Comparison of ENCODE assay signal across 9 mouse cellular contexts in the genomic region with DNA sequence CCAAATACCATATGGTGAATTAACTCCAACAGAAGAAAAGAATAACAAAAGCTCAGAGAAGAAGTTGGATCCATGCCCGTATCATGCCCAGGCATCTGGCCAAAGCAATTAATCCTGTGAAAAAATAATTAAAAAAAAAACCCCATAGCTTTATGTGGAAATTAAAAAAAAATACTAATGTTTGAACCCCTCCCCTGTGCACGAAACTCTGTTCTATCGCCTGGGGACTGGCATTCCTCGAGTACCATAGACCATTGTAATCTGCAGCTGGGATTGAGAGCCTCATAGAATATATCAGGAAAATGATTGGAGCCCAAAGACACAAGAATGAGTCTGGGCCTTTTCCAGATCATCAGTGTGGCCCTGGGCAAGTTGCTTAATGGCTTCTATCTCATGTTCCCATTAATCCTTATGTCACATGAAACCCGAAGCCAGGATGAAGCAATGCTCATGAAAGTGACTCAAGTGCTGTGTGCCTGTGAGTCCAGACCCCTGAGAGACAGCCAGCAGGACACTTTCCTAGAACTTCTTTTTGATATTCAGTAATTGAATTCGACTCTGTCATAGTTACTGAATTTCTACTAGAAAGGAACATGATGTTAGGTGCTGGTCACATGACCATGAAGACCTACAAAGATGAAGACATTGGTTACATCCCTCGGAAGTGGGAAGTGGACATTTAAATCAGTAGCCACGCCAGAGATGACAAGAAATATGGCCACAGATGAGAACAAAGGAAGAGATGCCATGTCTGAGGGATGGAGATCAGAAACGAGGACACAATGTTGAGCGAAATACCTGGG. TPM values are rescaled to one million over a fixed set of nuclear protein-coding genes. Genes with fewer than 3 reads are reported as not detected.
A peak's percentile ranks its signal among the peaks of the same experiment; 100 is the strongest.
DNase-seq lines count a peak whose midpoint lies in the region; ATAC-seq and TF ChIP-seq lines count a peak whose summit lies in the region.
"Had no signal": no experiment of that assay in that cellular context is flagged by ENCODE, and none has a peak within 500 bp of the region (broad histone marks: within the 10 kb centered on the region; RNA-seq: fewer than 3 reads in every experiment).

No protein-coding gene starts in this region.

- no peak for DNase-seq in kidney, adult 9 months
- peak; percentile 79 for DNase-seq in Muller cell, postnatal 12 days (ENCODE audit: inconsistent ontology term)
- no peak for DNase-seq in urinary bladder, adult 2 months (ENCODE audit: low spot score)
- no peak for DNase-seq in left cerebral cortex, postnatal 10 days (ENCODE audit: extremely low spot score in 1 of 2, low spot score in 2 of 2)
- DNase-seq: kidney, postnatal 14 days had no signal

- no peak for TF ChIP-seq POLR2A in embryonic fibroblast, embryonic 13.5 days (IDR thresholded peaks at IDR 0.05; ENCODE audit: low read depth, low read length)

- H3K4me2 ChIP-seq in kidney, embryonic 14.5 days (replicated peaks; ENCODE audit: low read depth, low read length) = peak overlapping the region; percentile 41
- H3K4me2 ChIP-seq in liver, embryonic 15.5 days = peak overlapping the region; percentile 43

- no peaks in the 10 kb centered on the region for H3K36me3 ChIP-seq in kidney, embryonic 14.5 days (ENCODE audit: control insufficient read depth, insufficient read depth, low read length)
- H3K36me3 ChIP-seq in liver, embryonic 15.5 days (replicated peaks) = no peaks in the 10 kb centered on the region

- WGBS in kidney, embryonic 14.5 days = 57% methylated on average over 10 of the region's 10 CpGs
- 56% methylated on average over 10 of the region's 10 CpGs for WGBS in liver, embryonic 15.5 days (ENCODE audit: insufficient replicate concordance)

- H3K4me3 ChIP-seq in kidney, embryonic 14.5 days (ENCODE audit: low read length) = peak overlapping the region; percentile 29; the same call in 1 of the 2 replicates
- peak overlapping the region; percentile 55 for H3K4me3 ChIP-seq in embryonic fibroblast, embryonic 13.5 days (ENCODE audit: insufficient read depth, low read length)
- H3K4me3 ChIP-seq in liver, embryonic 15.5 days (replicated peaks) = peak overlapping the region; percentile 52; the same call in 1 of the 2 replicates

- intact Hi-C loops in left cerebral cortex, postnatal 10 days (cut with DNase I) = no loop called here

- H3K9me3 ChIP-seq in kidney, embryonic 14.5 days (ENCODE audit: control insufficient read depth, low read length) = no peaks in the 10 kb centered on the region
- no peaks in the 10 kb centered on the region for H3K9me3 ChIP-seq in liver, embryonic 15.5 days (replicated peaks)

- H3K27ac ChIP-seq in kidney, embryonic 14.5 days (ENCODE audit: low read depth, low read length) = peak overlapping the region; percentile 78; the same call in 1 of the 2 replicates
- H3K27ac ChIP-seq in embryonic fibroblast, embryonic 13.5 days (ENCODE audit: insufficient read depth, low read length) = peak overlapping the region; percentile 28
- peak overlapping the region; percentile 75 for H3K27ac ChIP-seq in liver, embryonic 15.5 days (replicated peaks)

- H3K4me1 ChIP-seq in kidney, embryonic 14.5 days (ENCODE audit: control insufficient read depth, insufficient read depth, low read length) = peaks cover 25% of the 10 kb centered on the region; the same call in 1 of the 2 replicates
- peaks cover 31% of the 10 kb centered on the region for H3K4me1 ChIP-seq in embryonic fibroblast, embryonic 13.5 days (ENCODE audit: control insufficient read depth, insufficient read depth, low read length)
- peaks cover 22% of the 10 kb centered on the region for H3K4me1 ChIP-seq in liver, embryonic 15.5 days (replicated peaks)

- TF ChIP-seq CTCF in embryonic fibroblast, embryonic 13.5 days (IDR thresholded peaks at IDR 0.05; ENCODE audit: borderline replicate concordance, insufficient read depth, low read length) = no peak

- no peaks in the 10 kb centered on the region for H3K27me3 ChIP-seq in kidney, embryonic 14.5 days (ENCODE audit: control insufficient read depth, insufficient read depth, low read length)
- H3K27me3 ChIP-seq in liver, embryonic 15.5 days = 0 out of 2 replicates have a peak, but pooled peaks cover 3% of the 10 kb centered on the region

- no peak for ATAC-seq in kidney, embryonic 14.5 days (ENCODE audit: low FRiP score, low TSS enrichment)
- ATAC-seq in liver, embryonic 15.5 days (ENCODE audit: insufficient read depth) = no peak
- ATAC-seq in megakaryocyte-erythroid progenitor cell, adult 5-6 weeks (replicated peaks; ENCODE audit: low FRiP score, low TSS enrichment, poor library complexity, severe bottlenecking) = no peak

- H3K9ac ChIP-seq in kidney, embryonic 14.5 days (ENCODE audit: low read depth, low read length) = no peak overlapping the region
- no peak overlapping the region for H3K9ac ChIP-seq in liver, embryonic 15.5 days

RNA-seq across cellular contexts. Expression of gene Rtp4, which starts 1.3 kb away (rescaled TPM):
- polyA plus RNA-seq in kidney, embryonic 14.5 days (2014; fragmentation: Nextera tagmentation; extraction: Ambion mirVana) = 3.9 and 8.5 TPM in 2 replicates
- 13.3 and 17.4 TPM in 2 replicates for polyA plus RNA-seq in embryonic fibroblast, embryonic 13.5 days (2011; ENCODE audit: insufficient read length, low read depth, missing spikeins)
- polyA plus RNA-seq in liver, embryonic 15.5 days (2015; fragmentation: Nextera tagmentation; extraction: Ambion mirVana) = 6.3 and 9.9 TPM in 2 replicates
- 5.1 and 6.8 TPM in 2 replicates for total RNA-seq in megakaryocyte-erythroid progenitor cell, adult 5-6 weeks (2014; fragmentation: Nextera tagmentation)
- total RNA-seq in megakaryocyte-erythroid progenitor cell, adult 5-6 weeks (2017) = 3.2 and 18.7 TPM in 2 replicates
- polyA plus RNA-seq in urinary bladder, adult 2 months (2012; rRNA removed) = 20.3 and 24.0 TPM in 2 replicates
- total RNA-seq in left cerebral cortex, postnatal 10 days (2021) = 1 to 10 TPM in 1 of 2 experiments, not detected in 1; 1.7 TPM

RNA-seq across cellular contexts. Expression of gene Masp1, which starts 1.8 kb away (rescaled TPM):
- polyA plus RNA-seq in kidney, embryonic 14.5 days (2014; fragmentation: Nextera tagmentation; extraction: Ambion mirVana) = 5.4 and 7.5 TPM in 2 replicates
- polyA plus RNA-seq in embryonic fibroblast, embryonic 13.5 days (2011; ENCODE audit: insufficient read length, low read depth, missing spikeins) = 46.1 and 75.1 TPM in 2 replicates
- polyA plus RNA-seq in liver, embryonic 15.5 days (2015; fragmentation: Nextera tagmentation; extraction: Ambion mirVana) = 21.7 and 24.9 TPM in 2 replicates
- not detected in 2 replicates for total RNA-seq in megakaryocyte-erythroid progenitor cell, adult 5-6 weeks (2014; fragmentation: Nextera tagmentation)
- total RNA-seq in megakaryocyte-erythroid progenitor cell, adult 5-6 weeks (2017) = not detected in 2 replicates
- polyA plus RNA-seq in urinary bladder, adult 2 months (2012; rRNA removed) = 2.3 and 2.6 TPM in 2 replicates
- total RNA-seq in left cerebral cortex, postnatal 10 days (2021) = 10 to 100 TPM; 19.8 to 20.9 TPM

Comparison
In these comparisons a context has a peak if more than half of its experiments do, and no peak if none do; other contexts are left out.
1. H3K27ac ChIP-seq: peak in every context shown above with its lines; median percentile 78 in kidney, embryonic 14.5 days; 75 in liver, embryonic 15.5 days; 28 in embryonic fibroblast, embryonic 13.5 days.